In the genomic region with DNA sequence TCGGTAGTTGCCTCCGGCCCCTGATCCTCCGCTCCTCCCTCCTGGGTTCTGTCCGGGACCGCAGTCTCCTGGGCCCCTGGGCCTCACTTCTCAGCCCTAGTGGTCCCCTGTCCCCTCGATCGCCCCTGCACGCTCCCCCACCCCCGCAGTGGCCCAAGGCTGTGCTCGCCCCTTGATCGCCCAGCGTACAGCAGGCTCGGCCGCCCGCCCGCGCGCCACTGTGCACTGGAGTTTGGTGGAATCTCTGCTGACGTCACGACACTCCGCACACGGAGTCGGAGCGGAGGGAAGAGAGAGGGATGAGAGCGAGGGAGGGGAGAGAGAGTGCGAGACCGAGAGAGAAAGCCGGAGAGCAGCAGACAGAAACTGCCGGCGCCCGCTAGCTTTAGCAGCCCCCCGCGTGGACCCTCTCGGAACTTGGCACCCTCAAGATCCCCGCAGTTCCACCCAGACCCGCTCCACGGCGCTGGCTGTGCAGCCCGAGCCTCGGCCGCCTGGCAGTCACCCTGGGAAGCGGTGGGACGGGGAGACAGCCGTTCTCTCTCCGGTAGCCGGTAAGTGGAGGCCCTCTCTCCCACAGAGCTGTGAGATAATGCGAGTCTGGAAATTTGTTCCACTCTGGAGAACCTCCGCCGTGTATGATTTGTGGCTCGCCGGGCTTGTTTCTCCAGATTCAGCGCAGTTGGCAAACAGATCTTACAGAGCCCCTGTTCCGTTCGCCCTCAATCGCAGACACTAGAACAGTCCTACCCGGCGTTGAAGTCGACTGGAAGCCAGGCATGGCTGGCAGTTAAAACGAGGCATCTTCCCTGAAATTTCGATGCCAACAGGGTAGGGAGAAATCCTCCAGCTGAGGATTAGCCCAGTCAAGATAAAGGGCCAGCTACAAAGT, we compare ENCODE assay signal across 9 mouse cellular contexts. TPM values are rescaled to one million over a fixed set of nuclear protein-coding genes. Genes with fewer than 3 reads are reported as not detected.
A peak's percentile ranks its signal among the peaks of the same experiment; 100 is the strongest.
DNase-seq lines count a peak whose midpoint lies in the region; ATAC-seq lines count a peak whose summit lies in the region.
"Had no signal": no experiment of that assay in that cellular context is flagged by ENCODE, and none has a peak within 500 bp of the region (broad histone marks: within the 10 kb centered on the region; RNA-seq: fewer than 3 reads in every experiment).

A gene (plus strand): TSS at position 270 of the 892 bp plus-strand sequence.

- ATAC-seq in limb, embryonic 12.5 days (ENCODE audit: insufficient number of reproducible peaks, insufficient read depth, low FRiP score, low TSS enrichment, low read depth), result peak; percentile 24; the same call in 1 of the 2 replicates
- ATAC-seq in activated CD4-positive, CD25-positive, alpha-beta regulatory T cell, adult 4 months, result no peak

- H3K27me3 ChIP-seq in limb, embryonic 12.5 days, result peaks cover 93% of the 10 kb centered on the region

- DNase-seq in adrenal gland, adult 2 months, result peak; percentile 51
- no peak for DNase-seq in adrenal gland, postnatal 4 days (ENCODE audit: low spot score in 2 of 2)
- DNase-seq in adrenal gland, postnatal 10 days, result peak; percentile 34
- DNase-seq in gastrocnemius, postnatal 36 days, result peak; percentile 25 to 31
- peak; percentile 75 for DNase-seq in retina, embryonic 14.5 days (ENCODE audit: low spot score)
- DNase-seq in right cerebral cortex, postnatal 10 days (ENCODE audit: low spot score in 2 of 2), result no peak

- H3K27ac ChIP-seq in limb, embryonic 12.5 days, result peak within 1 kb of the TSS; percentile 56

- WGBS in limb, embryonic 12.5 days, result under 1% methylated on average over 60 of the region's 60 CpGs

- no peaks in the 10 kb centered on the region for H3K36me3 ChIP-seq in limb, embryonic 12.5 days

- peak within 1 kb of the TSS; percentile 42 for H3K4me3 ChIP-seq in limb, embryonic 12.5 days (replicated peaks)

- peak within 1 kb of the TSS; percentile 62 for H3K4me2 ChIP-seq in limb, embryonic 12.5 days

- intact Hi-C loops in gastrocnemius, postnatal 36 days (cut with DNase I), result loop anchor here (10.0 kb wide), 1 partner anchor 315 kb away; no protein-coding TSS in a partner anchor

- H3K9me3 ChIP-seq in limb, embryonic 12.5 days, result no peaks in the 10 kb centered on the region

- peaks cover 31% of the 10 kb centered on the region for H3K4me1 ChIP-seq in limb, embryonic 12.5 days (replicated peaks)

- H3K9ac ChIP-seq in limb, embryonic 12.5 days (replicated peaks), result peak within 1 kb of the TSS; percentile 61

RNA-seq across cellular contexts. Expression of the gene that starts here (rescaled TPM):
- under 1 TPM in 1 of 2 experiments, not detected in 1; 0.32 TPM for total RNA-seq in adrenal gland, adult 2 months (2021)
- polyA plus RNA-seq in adrenal gland, adult 2 months (2012; rRNA removed), result 0.22 and 0.27 TPM in 2 replicates
- 1 to 10 TPM in 1 of 2 experiments, under 1 TPM in 1; 0.53 to 1.5 TPM for total RNA-seq in adrenal gland, postnatal 4 days (2021)
- total RNA-seq in adrenal gland, postnatal 10 days (2021), result under 1 TPM; 0.72 to 0.79 TPM
- 1 to 10 TPM; 2.5 to 6.4 TPM for total RNA-seq in gastrocnemius, postnatal 36 days (2021)
- 34.8 and 35.6 TPM in 2 replicates for polyA plus RNA-seq in limb, embryonic 12.5 days (2016; fragmentation: Nextera tagmentation; extraction: Ambion mirVana)
- not detected for polyA plus RNA-seq in activated CD4-positive, CD25-positive, alpha-beta regulatory T cell, adult 4 months (2017; shearing (Covaris generic))
- polyA plus RNA-seq: cortical plate, adult 2 months had no signal

Comparison
In these comparisons a context has a peak if more than half of its experiments do, and no peak if none do; other contexts are left out.
1. RNA of the gene that starts here (polyA plus RNA-seq): 34.8 to 35.6 TPM in limb, embryonic 12.5 days; 0.22 to 0.27 TPM in adrenal gland, adult 2 months and not detected in activated CD4-positive, CD25-positive, alpha-beta regulatory T cell, adult 4 months; every median in the first group is over 10 times any median in the second.
2. Peak in DNase-seq in adrenal gland, adult 2 months; RNA of the gene not detected or under 1 TPM.
3. Peak in DNase-seq in adrenal gland, postnatal 10 days; RNA of the gene not detected or under 1 TPM.
4. DNase-seq: peak in gastrocnemius, postnatal 36 days (2 of 2) and retina, embryonic 14.5 days (single experiment); none in adrenal gland, postnatal 4 days (0 of 2) and right cerebral cortex, postnatal 10 days (0 of 2).